Mouse (Mus musculus) inflammation-experienced regulatory T-cells (primary cell): ENCODE measurements around the gene Lrrc8a. TPM values are rescaled to one million over a fixed set of nuclear protein-coding genes. Genes with fewer than 3 reads are reported as not detected.

Source experiments
- polyA plus RNA-seq, 2 experiments: library from polyadenylated mRNA; unstranded; fragments of 100-300 nt; shearing (Covaris generic); gene quantifications; one replicate each; pipeline ENCODE4 v1.2.1; 2017

Gene Lrrc8a
- 1 to 10 TPM; 6.3 to 8.7 TPM for polyA plus RNA-seq

DNA sequence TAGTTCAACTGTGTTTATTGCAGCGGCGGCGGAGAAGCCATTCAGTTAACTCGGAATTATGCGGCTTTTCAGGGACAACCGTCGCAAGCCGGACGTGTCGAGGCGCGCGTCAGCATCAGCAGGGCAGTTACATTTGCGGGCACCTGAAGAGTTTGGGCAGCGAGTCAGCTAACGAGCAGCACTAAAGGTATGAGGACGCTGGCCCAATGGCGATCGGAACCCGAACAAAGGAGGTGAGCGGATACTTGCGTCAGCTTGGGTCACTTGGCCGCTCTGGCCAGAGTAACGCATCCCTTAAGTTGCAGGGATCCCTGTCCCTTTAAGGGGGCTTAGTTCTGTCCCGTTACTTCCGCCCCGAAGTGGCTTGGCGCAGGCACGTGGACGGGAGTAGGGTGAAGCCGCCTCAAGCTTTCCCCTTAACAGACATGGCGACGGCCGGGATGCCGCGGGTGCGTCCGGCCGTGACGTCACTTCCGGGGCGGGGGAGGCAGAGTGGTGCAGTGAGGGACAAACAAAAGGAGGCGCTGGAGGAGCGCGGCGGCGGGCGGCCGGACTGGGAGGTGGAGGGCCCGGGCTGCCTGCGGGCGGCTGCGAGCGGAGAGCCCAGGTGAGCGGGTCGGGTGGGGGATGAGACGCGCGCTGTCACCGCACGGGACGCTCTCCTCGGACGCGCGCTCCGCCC lies at the start of gene Lrrc8a:
Lrrc8a (plus strand) TSS at position 517 of the 682 bp plus-strand sequence.

DNA sequence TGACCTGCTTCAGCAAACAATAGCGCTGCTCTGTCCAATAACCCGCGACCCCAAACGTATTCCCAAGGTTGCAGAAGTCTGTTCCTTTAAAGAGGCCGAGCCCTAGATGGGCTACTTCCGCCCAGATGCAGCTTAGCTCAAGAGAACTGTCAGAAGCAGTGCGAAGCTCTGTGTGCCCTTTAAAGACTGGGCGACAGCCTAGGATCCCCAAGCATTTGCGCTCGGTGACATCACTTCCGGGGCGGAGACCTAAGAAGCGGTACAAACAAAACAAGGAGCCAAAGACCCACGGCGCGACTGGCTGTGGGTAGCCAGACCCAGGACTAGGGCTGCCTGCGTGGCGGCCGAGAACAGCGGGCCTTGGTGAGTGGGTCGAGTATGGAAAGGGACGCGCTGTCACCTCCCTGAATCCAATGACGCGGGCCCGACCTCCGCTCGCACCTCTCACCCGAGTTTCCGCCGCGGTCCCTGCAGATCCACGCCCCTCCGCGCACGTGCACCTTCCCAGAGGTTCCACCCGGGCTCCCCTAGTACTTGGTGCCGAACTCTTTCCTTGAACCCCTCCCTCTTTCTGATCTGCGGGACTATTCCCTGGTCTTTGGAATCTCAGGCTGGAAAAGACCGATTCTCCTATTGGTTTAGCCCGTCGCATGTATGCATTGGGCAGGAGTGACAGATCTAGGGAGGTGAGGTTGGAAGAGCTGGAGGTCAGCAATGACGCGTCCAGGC lies 31.7 kb upstream of the Lrrc8a start, which contains the start of gene Kyat1:
Kyat1 (minus strand) TSS at position 219 of the 729 bp plus-strand sequence.

DNA sequence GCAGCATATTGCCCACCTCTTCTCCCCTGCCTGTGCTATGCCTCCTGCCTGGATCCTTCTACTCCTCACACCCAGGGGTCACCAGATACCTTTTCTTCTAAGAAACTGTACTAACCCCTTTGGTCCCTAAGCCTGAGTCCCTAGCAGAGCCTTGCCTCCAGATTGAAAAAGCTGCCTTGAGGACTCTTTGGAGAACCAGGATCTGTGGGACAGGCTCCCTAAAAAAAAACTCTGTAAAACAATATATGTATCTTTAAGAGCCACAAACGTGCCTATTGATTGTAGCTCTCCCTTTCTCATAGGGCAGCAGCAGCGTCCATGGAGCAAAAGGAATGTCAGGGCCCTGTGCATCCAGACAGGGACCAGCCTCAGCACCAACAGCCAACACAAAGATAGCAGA lies 2.8 kb downstream of the Lrrc8a start, which contains the start of gene Gm28035:
Gm28035 (plus strand) TSS at position 301 of the 400 bp plus-strand sequence.

DNA sequence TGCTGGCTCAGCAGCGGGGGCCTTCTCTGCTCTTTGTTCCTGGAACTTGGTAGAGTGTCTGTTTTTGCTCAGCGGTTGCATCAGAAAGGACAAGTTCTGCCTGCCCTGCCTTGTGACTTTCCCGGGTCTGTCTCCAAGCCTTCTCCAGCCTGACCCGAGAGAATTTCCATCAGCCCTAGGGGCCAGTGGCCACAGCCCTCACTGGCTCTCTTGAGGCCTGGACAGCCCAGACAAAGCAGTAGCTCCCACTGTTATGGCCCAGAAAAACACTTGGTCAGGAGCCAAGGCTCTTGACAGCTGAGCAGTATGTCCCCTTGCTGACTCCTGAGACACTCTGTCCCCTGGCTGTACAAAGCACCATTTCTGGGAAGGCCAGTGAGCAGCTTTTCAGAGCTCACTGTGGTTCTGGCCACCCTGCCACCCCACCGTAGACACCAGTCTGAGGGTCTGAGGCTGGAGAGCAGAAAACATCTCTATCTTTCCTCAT lies 28.3 kb downstream of the Lrrc8a start, which contains the start of gene Phyhd1:
Phyhd1 (plus strand) TSS at position 437 of the 487 bp plus-strand sequence.

DNA sequence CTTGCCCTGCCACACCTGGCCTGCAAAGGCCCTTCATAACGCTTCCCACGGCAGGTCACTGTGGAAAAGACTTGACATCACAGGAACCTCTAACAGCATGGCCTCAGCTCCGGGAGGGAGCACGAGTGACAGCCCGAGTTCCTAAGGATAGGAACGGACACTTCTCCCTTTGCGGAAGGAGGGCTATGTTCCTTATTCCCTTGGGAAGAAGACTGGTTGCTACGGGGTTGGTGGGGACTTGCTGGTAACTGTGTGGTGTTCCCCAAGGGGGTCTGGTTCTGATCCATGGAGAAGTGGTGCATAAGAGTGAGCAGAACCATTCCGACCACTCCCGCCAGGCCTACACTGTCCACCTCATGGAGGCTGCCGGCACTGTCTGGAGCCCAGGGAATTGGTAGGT lies 43.2 kb downstream of the Lrrc8a start, which contains the start of gene Gm28038:
Gm28038 (plus strand) TSS at position 301 of the 400 bp plus-strand sequence.

DNA sequence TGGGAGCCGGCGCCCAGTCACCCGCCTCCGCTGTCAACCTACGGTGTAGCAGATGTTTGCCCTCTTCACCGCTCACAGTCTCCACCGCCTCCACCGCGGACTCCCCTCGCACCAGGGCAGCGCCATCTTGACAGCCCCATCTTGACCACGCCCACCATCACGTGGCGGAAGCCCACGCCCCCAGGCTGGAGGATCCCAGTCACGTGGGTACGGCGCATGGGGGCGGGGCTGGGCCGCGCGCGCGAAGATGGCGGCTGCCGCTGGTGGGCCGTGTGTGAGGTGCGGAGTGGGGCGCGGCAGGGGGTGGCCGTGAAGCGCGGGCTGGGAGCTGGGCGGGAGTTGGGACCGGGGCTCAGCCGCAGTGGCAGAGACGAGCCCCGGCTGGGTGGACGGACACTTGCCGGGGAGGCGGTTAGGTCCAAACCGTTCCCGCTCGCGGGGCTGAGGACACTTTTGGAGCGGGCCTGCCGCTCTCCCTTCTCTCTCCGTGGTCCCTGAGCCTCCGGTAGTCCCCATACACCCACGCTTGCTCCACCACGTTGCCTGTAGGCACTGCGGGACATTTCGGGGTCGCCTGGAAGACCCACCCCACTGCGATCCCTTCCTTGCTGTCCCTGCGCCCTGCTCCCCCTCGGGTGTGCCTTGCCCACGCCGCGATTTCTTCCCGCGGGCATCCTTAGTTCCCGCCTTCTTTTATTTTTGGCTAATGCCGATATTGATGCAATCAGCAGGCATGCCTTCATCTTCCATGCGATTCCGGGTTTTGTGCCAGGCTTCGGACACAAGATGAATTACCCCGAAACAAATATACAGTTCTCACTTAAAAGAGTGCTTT lies 48.9 kb downstream of the Lrrc8a start, which contains the start of the genes Dolk and Nup188:
Dolk (minus strand) TSS at position 143 of the 835 bp plus-strand sequence.
Nup188 (plus strand) TSS at position 206 of the 835 bp plus-strand sequence.

Other genes with a start within 250 kb of the Lrrc8a start
- 1 to 10 TPM in 1 of 2 experiments, under 1 TPM in 1; 0.44 to 1.6 TPM for gene Wdr34, start 188.8 kb upstream of the Lrrc8a start, polyA plus RNA-seq
- gene Set, start 180.3 kb upstream of the Lrrc8a start, polyA plus RNA-seq: 100 to 1,000 TPM; 308 to 332 TPM
- 1 to 10 TPM in 1 of 2 experiments, under 1 TPM in 1; 0.95 to 1.0 TPM for gene Pkn3, start 160.0 kb upstream of the Lrrc8a start, polyA plus RNA-seq
- gene Zdhhc12, start 144.1 kb upstream of the Lrrc8a start, polyA plus RNA-seq: 10 to 100 TPM; 23.8 to 24.7 TPM
- 10 to 100 TPM; 56.8 to 63.1 TPM for gene Zer1, start 113.1 kb upstream of the Lrrc8a start, polyA plus RNA-seq
- gene Tbc1d13, start 104.0 kb upstream of the Lrrc8a start, polyA plus RNA-seq: 1 to 10 TPM; 8.0 to 8.5 TPM
- 10 to 100 TPM; 21.3 to 22.8 TPM for gene Endog, start 66.2 kb upstream of the Lrrc8a start, polyA plus RNA-seq
- 10 to 100 TPM; 45.4 to 58.7 TPM for gene Spout1, start 59.3 kb upstream of the Lrrc8a start, polyA plus RNA-seq
- 10 to 100 TPM; 11.3 to 15.4 TPM for gene Kyat1, start 31.9 kb upstream of the Lrrc8a start, polyA plus RNA-seq
- 1 to 10 TPM; 4.0 to 5.9 TPM for gene Gm28035, start 2.9 kb downstream of the Lrrc8a start, polyA plus RNA-seq
- 1 to 10 TPM; 4.3 to 5.8 TPM for gene Phyhd1, start 28.5 kb downstream of the Lrrc8a start, polyA plus RNA-seq
- gene Gm28038, start 43.3 kb downstream of the Lrrc8a start, polyA plus RNA-seq: not detected
- 10 to 100 TPM; 14.8 to 16.7 TPM for gene Dolk, start 48.6 kb downstream of the Lrrc8a start, polyA plus RNA-seq
- gene Nup188, start 48.7 kb downstream of the Lrrc8a start, polyA plus RNA-seq: 10 to 100 TPM; 15.6 to 19.4 TPM
- 100 to 1,000 TPM; 134 to 153 TPM for gene Sh3glb2, start 121.6 kb downstream of the Lrrc8a start, polyA plus RNA-seq
- 10 to 100 TPM; 11.5 to 12.3 TPM for gene Miga2, start 126.5 kb downstream of the Lrrc8a start, polyA plus RNA-seq
- gene Dolpp1, start 154.5 kb downstream of the Lrrc8a start, polyA plus RNA-seq: 10 to 100 TPM; 28.2 to 49.9 TPM
- gene Crat, start 178.1 kb downstream of the Lrrc8a start, polyA plus RNA-seq: 10 to 100 TPM in 1 of 2 experiments, 1 to 10 TPM in 1; 6.1 to 10.7 TPM
- 100 to 1,000 TPM in 1 of 2 experiments, 10 to 100 TPM in 1; 96.0 to 101 TPM for gene Ptpa, start 178.3 kb downstream of the Lrrc8a start, polyA plus RNA-seq
- 1 to 10 TPM in 1 of 2 experiments, under 1 TPM in 1; 0.61 to 6.9 TPM for gene Ier5l, start 236.5 kb downstream of the Lrrc8a start, polyA plus RNA-seq